Mouse (Mus musculus) thymus, adult 2 months (tissue): ENCODE results near the gene Slc4a4. TPM values are rescaled to one million over a fixed set of nuclear protein-coding genes. Genes with fewer than 3 reads are reported as not detected.

ENCODE experiments used
- DNase-seq: peaks from one replicate; pipeline ENCODE4 v3.0.0; 2021
- H3K27ac ChIP-seq: fragments of 200-500 bp; 2 replicates; pipeline ENCODE4 v1.5.1; 2012; ENCODE audit warnings: low read length, control low read depth; ENCODE audit not compliant: control insufficient read depth, insufficient read depth
- H3K27me3 ChIP-seq: fragments of 200-500 bp; 2 replicates; pipeline ENCODE4 v1.6.1; 2012; ENCODE audit warnings: mild to moderate bottlenecking, low read length, moderate library complexity, mixed read lengths; ENCODE audit not compliant: control insufficient read depth, insufficient read depth
- H3K36me3 ChIP-seq: fragments of 200-500 bp; 2 replicates; pipeline ENCODE4 v1.6.1; 2012; ENCODE audit warnings: mild to moderate bottlenecking, low read length, moderate library complexity; ENCODE audit not compliant: control insufficient read depth, insufficient read depth
- H3K4me1 ChIP-seq: fragments of 200-500 bp; replicated peaks from 2 replicates; pipeline ENCODE4 v1.6.1; 2012; ENCODE audit warnings: low read length; ENCODE audit not compliant: control insufficient read depth, insufficient read depth
- H3K4me3 ChIP-seq: fragments of 200-500 bp; 2 replicates; pipeline ENCODE4 v1.5.1; 2012; ENCODE audit warnings: mild to moderate bottlenecking, low read length, control low read depth, moderate library complexity; ENCODE audit not compliant: control insufficient read depth, insufficient read depth
- CTCF ChIP-seq: fragments of 200-500 bp; IDR thresholded peaks from 2 replicates; pipeline ENCODE4 v1.5.1; 2012; ENCODE audit warnings: mild to moderate bottlenecking, control low read depth, low read length, moderate library complexity, borderline replicate concordance; ENCODE audit not compliant: control insufficient read depth, poor library complexity, insufficient read depth; ENCODE audit errors: extremely low read depth
- POLR2A ChIP-seq: fragments of 200-500 bp; IDR thresholded peaks from 2 replicates; pipeline ENCODE4 v1.6.1; 2012; ENCODE audit warnings: mild to moderate bottlenecking, low read length, control low read depth, moderate library complexity; ENCODE audit not compliant: control insufficient read depth, poor library complexity, insufficient read depth; ENCODE audit errors: extremely low read depth
- WGBS: fragments of 180-500 bp; shearing (Covaris S2); methylation state at CpG from one replicate; pipeline ENCODE4 v1.1.7; 2018; 5-methylcytosine and 5-hydroxymethylcytosine counted together
- polyA plus RNA-seq: library from polyadenylated mRNA; depleted of rRNA; stranded (reverse); fragments of >200 nt; gene quantifications from 2 replicates; pipeline ENCODE4 v1.2.3, GENCODE M21; 2012

Slc4a4 gene
- polyA plus RNA-seq, 1 experiment, result 2.0 TPM

DNA sequence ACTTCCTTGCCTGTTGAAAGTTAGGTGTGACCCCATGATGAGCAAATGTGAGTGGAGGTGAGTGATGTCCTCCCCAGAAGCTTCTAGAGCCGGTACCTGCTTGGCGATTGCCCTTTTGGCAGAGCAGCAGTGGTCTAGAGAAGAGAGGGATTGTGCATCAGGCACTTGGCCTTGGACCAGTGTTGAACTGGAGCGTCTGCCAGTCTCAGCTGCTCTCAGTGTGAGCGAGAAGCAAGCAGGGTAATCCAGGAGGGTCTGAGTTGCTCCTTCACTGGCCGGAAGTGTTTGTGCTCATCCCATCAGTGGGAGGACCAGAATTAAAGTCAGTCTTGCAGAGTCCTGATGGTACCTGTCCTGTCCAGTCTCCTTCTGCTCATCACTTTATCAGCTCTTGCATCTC, 181.5 kb downstream of the Slc4a4 start:
- no peak overlapping the region for H3K4me3 ChIP-seq
- no peak for DNase-seq
- H3K36me3 ChIP-seq, result no peaks in the 10 kb centered on the region
- no peak for TF ChIP-seq POLR2A
- 94% methylated on average over 5 of the region's 5 CpGs for WGBS
- no peaks in the 10 kb centered on the region for H3K27me3 ChIP-seq
- no peaks in the 10 kb centered on the region for H3K4me1 ChIP-seq
- H3K27ac ChIP-seq, result no peak overlapping the region

DNA sequence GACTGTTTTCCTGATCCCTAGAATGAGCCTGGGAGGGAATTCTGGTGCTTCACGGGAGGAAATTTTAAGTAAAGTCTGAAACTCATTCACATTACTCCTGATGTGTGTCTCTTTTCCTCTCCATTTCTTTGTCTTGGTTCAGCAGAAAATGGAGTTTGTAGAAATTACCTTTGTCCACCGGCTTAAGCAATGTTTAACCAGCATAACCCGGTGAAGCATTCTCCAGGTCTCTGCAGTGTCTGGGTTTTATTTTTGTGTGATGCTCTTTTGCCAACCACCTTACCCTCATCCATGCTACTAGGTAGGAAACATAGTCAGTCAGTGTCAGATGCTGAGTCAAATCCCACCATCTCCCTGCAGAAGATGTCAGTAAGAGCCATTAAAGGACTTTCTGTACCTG, 183.4 kb downstream of the Slc4a4 start:
- TF ChIP-seq POLR2A, result no peak
- TF ChIP-seq CTCF, result no peak
- Histone ChIP-seq H3K36me3 (no peaks in the 10 kb centered on the region), H3K4me3 (no peak overlapping the region), H3K27me3 (no peaks in the 10 kb centered on the region), H3K4me1 (no peaks in the 10 kb centered on the region), H3K27ac (no peak overlapping the region)
- 98% methylated on average over 3 of the region's 3 CpGs for WGBS
- no peak for DNase-seq

DNA sequence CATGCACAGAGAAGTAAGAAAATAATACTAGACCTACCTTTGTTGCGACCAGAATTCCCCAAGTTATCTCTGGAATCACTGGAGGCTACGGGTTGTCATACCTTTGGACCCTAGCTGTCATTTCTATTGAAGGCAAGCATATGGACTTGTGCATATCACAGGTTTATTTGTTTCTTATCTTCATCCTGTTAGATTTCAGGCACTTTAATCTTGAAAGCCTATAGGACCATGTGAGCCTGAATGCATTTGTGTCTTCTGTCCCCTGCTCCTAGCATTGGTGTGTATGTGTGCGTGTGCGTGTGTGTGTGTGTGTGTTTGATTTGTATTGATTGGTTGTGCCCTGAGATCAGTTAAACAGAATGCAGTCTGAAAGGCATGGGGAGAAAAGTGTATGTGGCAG, 185.3 kb downstream of the Slc4a4 start:
- Histone ChIP-seq H3K27me3 (no peaks in the 10 kb centered on the region), H3K27ac (no peak overlapping the region), H3K4me1 (no peaks in the 10 kb centered on the region), H3K36me3 (no peaks in the 10 kb centered on the region), H3K4me3 (no peak overlapping the region)
- TF ChIP-seq CTCF (no peak), POLR2A (no peak)
- WGBS, result 95% methylated on average over 4 of the region's 4 CpGs
- no peak for DNase-seq

DNA sequence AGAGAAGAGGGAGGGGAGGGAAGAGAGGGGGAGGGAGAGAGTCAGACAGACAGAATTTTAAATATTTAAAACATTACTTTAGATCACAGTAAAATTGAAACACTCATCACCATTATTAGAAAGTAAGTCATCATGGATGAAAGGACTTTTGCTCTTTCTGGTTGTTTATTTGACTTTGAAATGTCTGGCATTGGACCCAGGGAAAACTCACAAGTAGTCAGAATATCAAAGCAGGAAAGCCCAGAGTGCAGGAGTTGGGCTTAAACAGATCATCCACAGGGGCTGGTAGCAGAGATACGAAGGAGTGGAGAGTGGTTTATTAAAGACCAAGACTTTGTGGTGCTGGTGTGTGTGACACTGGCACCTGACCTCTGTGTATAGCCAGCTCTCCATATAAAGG, 191.1 kb downstream of the Slc4a4 start:
- Histone ChIP-seq H3K27ac (no peak overlapping the region), H3K4me1 (no peaks in the 10 kb centered on the region), H3K4me3 (no peak overlapping the region), H3K36me3 (no peaks in the 10 kb centered on the region), H3K27me3 (no peaks in the 10 kb centered on the region)
- WGBS, result 79% methylated on average over 1 of the region's 1 CpGs
- DNase-seq, result no peak
- no peak for TF ChIP-seq POLR2A

DNA sequence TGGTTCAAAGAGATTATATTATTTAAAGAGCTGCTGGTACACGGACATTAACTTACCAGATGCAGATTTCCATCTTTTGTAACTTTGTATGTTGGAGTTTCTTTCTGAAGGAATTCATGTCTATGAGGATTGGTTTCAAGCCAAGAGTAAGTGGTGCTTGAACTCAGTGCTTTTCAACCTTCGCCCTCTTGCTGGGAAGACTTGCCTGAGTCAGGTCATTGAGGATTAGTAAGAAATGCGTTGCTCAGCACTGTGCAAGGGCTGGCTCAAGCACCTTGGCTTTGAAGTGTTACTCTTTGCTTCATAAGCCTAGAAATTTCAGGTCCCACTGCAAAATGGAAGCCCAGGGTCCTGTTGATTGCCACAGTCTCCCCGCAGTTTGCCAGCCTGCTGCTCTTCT, 196.9 kb downstream of the Slc4a4 start:
- no peak for DNase-seq
- Histone ChIP-seq H3K27me3 (no peaks in the 10 kb centered on the region), H3K27ac (no peak overlapping the region), H3K36me3 (no peaks in the 10 kb centered on the region), H3K4me3 (no peak overlapping the region), H3K4me1 (no peaks in the 10 kb centered on the region)
- WGBS, result 93% methylated on average over 4 of the region's 4 CpGs
- TF ChIP-seq CTCF (no peak), POLR2A (no peak)

DNA sequence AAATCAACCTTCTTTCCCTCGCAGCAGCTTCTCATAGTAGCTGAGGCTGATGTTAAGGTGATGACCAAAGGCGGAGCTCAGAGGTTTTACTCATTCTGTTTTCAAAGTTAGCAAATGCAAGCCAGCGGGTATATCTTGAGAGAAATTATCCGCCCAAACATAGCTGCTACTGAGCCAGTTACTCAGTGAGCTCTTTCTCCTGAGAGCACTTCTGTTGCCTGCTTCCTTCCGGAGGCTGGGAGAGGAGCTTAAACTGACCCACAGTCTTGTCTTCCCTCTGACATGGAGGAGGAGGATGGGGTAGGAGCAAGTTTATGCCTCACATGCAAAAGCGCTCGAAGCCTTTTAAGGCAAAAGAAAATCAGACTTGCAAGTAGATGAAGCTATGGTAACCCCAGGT, 201.3 kb downstream of the Slc4a4 start:
- no peaks in the 10 kb centered on the region for H3K27me3 ChIP-seq
- H3K36me3 ChIP-seq, result no peaks in the 10 kb centered on the region
- H3K4me3 ChIP-seq, result no peak overlapping the region
- whole genome bisulfite sequencing, result 95% methylated on average over 7 of the region's 7 CpGs
- no peak for DNase-seq
- H3K27ac ChIP-seq, result no peak overlapping the region
- no peaks in the 10 kb centered on the region for H3K4me1 ChIP-seq
- TF ChIP-seq POLR2A (no peak), CTCF (no peak)

DNA sequence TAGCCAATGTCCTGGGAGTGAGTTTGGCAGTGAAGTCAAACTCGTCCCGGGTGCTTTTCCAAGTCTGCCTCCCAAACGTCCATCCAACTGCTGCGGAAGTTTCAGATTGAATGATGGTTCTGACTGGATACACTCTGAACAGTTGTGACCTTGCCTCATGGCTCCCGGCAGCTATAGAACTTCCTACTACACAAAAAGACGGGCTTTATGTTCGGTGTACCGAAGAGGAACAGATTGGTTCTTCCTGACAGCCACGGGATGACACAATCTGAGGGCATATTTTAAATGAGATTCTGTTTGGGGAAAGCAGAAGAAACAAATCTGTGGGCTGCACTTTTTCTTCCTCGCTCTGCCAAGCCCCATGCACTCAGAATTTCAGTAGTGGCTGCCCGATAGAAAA, 201.8 kb downstream of the Slc4a4 start:
- TF ChIP-seq POLR2A (no peak), CTCF (no peak)
- WGBS, result 91% methylated on average over 11 of the region's 11 CpGs
- no peaks in the 10 kb centered on the region for H3K36me3 ChIP-seq
- no peaks in the 10 kb centered on the region for H3K27me3 ChIP-seq
- no peaks in the 10 kb centered on the region for H3K4me1 ChIP-seq
- no peak for DNase-seq
- no peak overlapping the region for H3K4me3 ChIP-seq
- H3K27ac ChIP-seq, result no peak overlapping the region
